Mouse (Mus musculus): Measurements from ENCODE around the gene Pde8a. TPM values are rescaled to one million over a fixed set of nuclear protein-coding genes. Genes with fewer than 3 reads are reported as not detected.

The Pde8a gene
- polyA plus RNA-seq, 1 experiment: 30.6 TPM

DNA sequence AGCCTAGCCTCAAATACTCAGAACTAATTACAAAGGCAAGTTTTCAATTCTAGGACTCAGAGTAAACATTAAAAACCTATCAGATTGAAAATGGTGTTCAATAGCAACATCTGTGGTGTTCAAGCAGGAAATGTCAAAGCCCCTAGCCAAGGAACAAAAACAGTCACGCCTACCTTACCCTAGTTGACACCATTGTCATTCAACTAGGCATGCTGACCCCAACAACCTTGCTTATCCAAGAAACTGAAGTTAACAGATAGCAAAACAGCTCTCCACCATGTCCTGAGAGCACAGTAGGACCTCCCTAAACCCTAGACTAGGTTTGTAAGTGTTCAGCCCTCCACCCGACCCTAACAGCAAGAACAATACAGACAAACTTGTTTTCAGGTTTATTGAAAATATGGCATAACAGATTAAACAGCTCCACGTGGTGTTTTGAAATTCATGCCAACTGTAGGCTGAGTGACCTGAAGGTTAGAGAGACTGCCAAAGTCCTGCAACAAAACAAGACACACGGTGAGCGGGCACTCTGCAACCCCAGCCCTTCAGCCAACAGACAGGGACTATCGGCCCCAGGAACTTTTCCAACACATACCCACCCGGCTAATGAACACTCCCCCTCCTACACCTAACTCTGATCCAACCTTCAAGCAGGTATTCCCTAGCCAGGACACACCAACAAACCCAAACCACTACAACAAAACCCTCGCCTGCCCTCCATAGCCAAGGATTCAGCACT, 129.1 kb downstream of the Pde8a start:
- Histone ChIP-seq H3K4me3 (ENCODE audit: insufficient read depth, low read length) (peak overlapping the region; percentile 95), H3K4me1 (ENCODE audit: control insufficient read depth, insufficient read depth, low read length) (peaks cover 8% of the 10 kb centered on the region), H3K27ac (ENCODE audit: insufficient read depth, low read length) (no peak overlapping the region)
- TF ChIP-seq CTCF (IDR thresholded peaks at IDR 0.05; ENCODE audit: borderline replicate concordance, insufficient read depth, low read length) (no peak), POLR2A (IDR thresholded peaks at IDR 0.05; ENCODE audit: low read depth, low read length) (no peak)

DNA sequence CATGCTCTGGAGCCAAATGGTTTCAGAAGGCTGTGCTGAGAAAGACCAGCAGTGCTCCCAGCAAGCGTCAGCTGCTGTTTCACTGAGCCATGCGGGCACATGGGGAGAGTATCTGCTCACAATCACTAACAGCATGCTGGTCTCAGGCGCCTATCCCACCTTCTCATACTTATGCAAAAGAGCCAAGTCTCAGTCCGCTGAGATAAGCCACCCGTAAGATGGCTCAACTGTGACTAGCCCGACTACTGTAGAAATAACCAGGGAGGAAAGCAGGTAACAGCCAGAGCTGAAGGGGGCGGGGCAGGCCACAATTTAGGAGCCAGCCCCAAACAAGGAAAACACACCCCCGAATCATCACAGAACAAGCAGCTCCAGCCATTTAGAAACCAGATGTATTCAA, 129.9 kb downstream of the Pde8a start:
- H3K4me3 ChIP-seq (ENCODE audit: insufficient read depth, low read length): peak overlapping the region; percentile 95
- TF ChIP-seq CTCF (IDR thresholded peaks at IDR 0.05; ENCODE audit: borderline replicate concordance, insufficient read depth, low read length) (no peak), POLR2A (IDR thresholded peaks at IDR 0.05; ENCODE audit: low read depth, low read length) (0 out of 2 replicates have a peak, but pooled peaks have one; percentile 11)
- no peak overlapping the region for H3K27ac ChIP-seq (ENCODE audit: insufficient read depth, low read length)
- peaks cover 8% of the 10 kb centered on the region for H3K4me1 ChIP-seq (ENCODE audit: control insufficient read depth, insufficient read depth, low read length)

DNA sequence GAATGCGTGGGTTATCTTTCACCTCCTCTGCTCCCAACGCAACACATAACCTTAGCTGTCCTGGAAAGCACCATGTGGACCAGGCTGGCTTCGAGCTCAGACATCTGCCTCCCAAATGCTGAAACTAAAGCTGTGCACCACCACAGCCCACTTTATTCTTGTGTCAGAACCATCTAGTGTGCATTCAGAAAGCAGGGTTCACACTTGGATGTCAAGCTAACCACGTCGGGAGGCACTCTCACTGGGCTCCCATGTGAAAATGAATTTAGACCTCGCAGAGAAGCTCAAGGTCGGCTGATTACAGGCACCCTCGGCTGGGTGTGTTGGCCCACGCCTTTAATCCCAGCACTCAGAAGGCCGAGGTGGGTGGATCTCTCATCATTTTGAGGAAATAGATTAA, 130.4 kb downstream of the Pde8a start:
- Histone ChIP-seq H3K4me3 (ENCODE audit: insufficient read depth, low read length) (peak overlapping the region; percentile 95), H3K27ac (ENCODE audit: insufficient read depth, low read length) (no peak overlapping the region), H3K4me1 (ENCODE audit: control insufficient read depth, insufficient read depth, low read length) (peaks cover 8% of the 10 kb centered on the region)
- TF ChIP-seq CTCF (IDR thresholded peaks at IDR 0.05; ENCODE audit: borderline replicate concordance, insufficient read depth, low read length): no peak
- no peak for TF ChIP-seq POLR2A (IDR thresholded peaks at IDR 0.05; ENCODE audit: low read depth, low read length)

DNA sequence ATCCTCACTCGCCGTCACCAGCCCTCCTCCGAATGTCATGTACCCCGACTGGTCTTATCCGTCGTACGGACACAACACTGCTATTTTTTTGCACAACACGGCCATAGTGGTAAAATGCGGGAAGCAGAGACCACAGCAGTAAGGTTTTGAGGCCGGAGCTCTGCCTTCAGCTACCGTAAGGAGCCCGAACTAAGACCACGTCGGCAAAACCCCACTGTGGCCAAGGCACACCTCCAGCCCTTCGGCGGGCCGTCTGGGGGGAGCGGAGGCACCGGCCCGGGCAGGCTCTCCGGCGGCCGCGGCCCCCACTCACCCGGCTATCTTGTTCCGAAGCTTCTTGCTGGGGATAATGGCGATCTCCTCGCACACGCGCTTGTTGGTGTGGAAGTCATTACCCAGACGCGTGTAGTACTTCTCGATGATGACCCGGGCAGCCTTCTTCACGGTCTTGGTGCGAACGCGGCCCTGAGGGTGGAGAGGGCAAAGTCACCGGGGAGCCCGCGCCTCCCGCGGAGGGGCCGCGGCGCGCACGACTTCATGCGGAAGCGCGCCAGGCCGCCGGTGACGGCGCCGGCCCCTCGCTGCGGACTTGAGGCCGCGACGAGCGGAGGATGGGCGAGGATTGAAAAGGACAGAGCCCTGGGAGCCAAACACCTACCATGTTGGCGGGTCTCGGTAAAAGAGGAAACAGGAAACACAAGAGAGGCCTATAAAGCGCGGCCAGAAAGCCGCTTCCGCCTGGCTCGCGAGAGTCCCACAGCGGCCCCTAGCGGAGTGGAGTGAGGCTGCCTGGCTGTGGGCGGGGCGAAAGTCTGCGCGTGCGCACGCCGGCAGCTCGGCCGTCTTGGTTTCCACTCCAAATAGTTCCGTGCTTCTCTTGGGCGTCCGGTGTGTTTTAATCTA, 131.4 kb downstream of the Pde8a start, which contains the start of gene Rps17:
Gene Rps17, minus strand, starts transcription at position 711 of the 903 bp plus-strand sequence.
- peak within 1 kb of the TSS; percentile 95 for H3K4me3 ChIP-seq (ENCODE audit: insufficient read depth, low read length)
- peak; percentile 71 for TF ChIP-seq CTCF (IDR thresholded peaks at IDR 0.05; ENCODE audit: borderline replicate concordance, insufficient read depth, low read length)
- TF ChIP-seq POLR2A (IDR thresholded peaks at IDR 0.05; ENCODE audit: low read depth, low read length): peak; percentile 77
- H3K27ac ChIP-seq (ENCODE audit: insufficient read depth, low read length): peak within 1 kb of the TSS; percentile 46
- H3K4me1 ChIP-seq (ENCODE audit: control insufficient read depth, insufficient read depth, low read length): peaks cover 8% of the 10 kb centered on the region

DNA sequence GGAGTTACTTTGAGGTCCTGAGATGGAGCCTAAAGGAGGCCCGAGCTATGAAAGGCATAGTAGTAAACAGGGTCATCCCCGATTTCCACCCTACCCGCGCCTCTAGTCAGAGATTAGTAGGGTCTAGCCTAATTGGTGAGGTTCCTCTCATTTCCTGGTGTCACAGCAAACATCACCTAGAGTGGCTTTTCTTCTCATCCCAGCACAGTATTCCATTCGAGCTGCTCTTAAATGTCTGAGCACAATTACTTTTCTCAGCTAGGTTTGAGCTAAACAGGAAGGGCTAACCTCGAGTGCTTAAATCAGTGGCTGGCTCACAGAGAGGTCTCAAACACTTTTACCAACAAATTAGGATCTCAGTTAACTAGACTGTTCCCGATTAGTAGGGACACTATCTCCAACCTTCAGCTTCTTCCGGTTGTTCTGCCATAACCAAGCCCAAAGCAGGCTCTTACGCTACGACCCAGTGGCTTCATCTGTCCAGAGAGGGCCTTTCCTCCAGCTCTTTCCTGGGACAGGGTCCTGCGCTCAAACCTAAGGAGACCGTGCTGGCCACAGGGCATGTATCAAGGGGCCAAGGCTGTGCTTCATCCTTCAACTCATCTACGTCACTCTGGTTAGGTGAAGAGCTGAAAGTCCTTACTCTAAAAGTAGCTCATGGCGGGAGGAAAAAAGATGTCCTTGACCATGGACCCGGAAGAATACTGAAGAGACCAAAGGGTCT, 132.2 kb downstream of the Pde8a start:
- TF ChIP-seq CTCF (IDR thresholded peaks at IDR 0.05; ENCODE audit: borderline replicate concordance, insufficient read depth, low read length) (no peak), POLR2A (IDR thresholded peaks at IDR 0.05; ENCODE audit: low read depth, low read length) (no peak)
- peak overlapping the region; percentile 7; the same call in 1 of the 2 replicates for H3K27ac ChIP-seq (ENCODE audit: insufficient read depth, low read length)
- H3K4me3 ChIP-seq (ENCODE audit: insufficient read depth, low read length): peak overlapping the region; percentile 35
- H3K4me1 ChIP-seq (ENCODE audit: control insufficient read depth, insufficient read depth, low read length): peaks cover 8% of the 10 kb centered on the region

DNA sequence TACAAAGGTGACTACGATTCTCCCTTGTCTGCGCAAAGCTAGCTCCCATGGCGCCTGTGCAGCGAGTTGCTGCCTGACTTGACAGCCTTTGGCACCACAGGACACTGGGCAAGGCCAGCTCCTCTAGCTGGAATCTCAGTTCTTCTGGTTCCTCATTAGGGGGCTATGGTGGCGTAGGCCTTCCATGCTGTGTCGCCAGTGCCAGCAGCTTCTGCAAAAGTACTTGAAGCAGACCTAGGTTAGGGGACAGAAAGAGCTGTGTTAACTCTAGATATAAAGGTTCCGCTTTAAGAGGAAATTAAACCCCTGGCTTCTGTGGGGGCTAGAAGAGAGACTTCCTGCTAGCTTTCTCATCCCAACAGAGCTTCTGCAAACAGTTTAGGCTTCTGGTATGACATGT, 134.8 kb downstream of the Pde8a start:
- Histone ChIP-seq H3K27ac (ENCODE audit: insufficient read depth, low read length) (no peak overlapping the region), H3K4me3 (ENCODE audit: insufficient read depth, low read length) (no peak overlapping the region), H3K4me1 (ENCODE audit: control insufficient read depth, insufficient read depth, low read length) (no peaks in the 10 kb centered on the region)
- no peak for TF ChIP-seq POLR2A (IDR thresholded peaks at IDR 0.05; ENCODE audit: low read depth, low read length)
- no peak for TF ChIP-seq CTCF (IDR thresholded peaks at IDR 0.05; ENCODE audit: borderline replicate concordance, insufficient read depth, low read length)

DNA sequence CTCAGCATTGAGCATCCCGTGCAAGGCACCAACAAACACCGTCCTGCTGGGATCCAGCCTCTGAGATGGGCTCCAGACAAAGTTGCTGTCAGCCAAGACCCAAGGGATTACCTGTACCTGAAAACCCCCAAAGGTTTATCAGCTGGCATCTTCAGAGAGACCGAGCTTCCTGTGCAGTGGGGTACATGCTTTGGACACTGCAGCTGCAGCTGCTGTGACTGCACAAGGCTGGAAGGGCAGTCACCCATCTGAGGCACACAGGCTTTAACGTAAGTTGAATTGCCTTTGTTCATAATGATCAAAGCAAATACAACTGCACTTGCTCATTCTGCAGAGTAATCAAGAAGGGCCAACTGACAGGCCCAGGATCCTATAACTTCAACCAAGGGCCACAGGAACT, 138.4 kb downstream of the Pde8a start:
- no peak overlapping the region for H3K4me3 ChIP-seq (ENCODE audit: insufficient read depth, low read length)
- no peak overlapping the region for H3K27ac ChIP-seq (ENCODE audit: insufficient read depth, low read length)
- TF ChIP-seq POLR2A (IDR thresholded peaks at IDR 0.05; ENCODE audit: low read depth, low read length) (no peak), CTCF (IDR thresholded peaks at IDR 0.05; ENCODE audit: borderline replicate concordance, insufficient read depth, low read length) (no peak)
- no peaks in the 10 kb centered on the region for H3K4me1 ChIP-seq (ENCODE audit: control insufficient read depth, insufficient read depth, low read length)

DNA sequence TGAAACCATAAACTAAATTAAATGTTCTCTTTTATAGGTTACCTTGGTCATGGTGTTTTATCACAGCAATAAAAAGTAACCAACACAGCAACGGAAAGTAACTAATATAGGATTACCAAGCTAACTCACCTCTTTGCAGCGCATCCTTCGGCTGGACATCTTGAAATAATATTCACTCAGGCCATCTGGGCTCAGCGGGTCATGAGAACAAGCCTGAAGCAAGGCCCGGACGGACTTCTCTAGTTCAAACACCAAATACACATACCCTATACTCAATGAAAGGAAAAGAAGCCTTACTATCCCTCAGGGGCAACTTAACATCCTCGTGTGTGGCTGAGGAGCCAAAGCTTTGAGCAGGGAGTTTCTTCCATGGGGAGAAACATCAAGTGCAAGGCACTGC, 142.3 kb downstream of the Pde8a start:
- no peak overlapping the region for H3K27ac ChIP-seq (ENCODE audit: insufficient read depth, low read length)
- H3K4me1 ChIP-seq (ENCODE audit: control insufficient read depth, insufficient read depth, low read length): no peaks in the 10 kb centered on the region
- TF ChIP-seq CTCF (IDR thresholded peaks at IDR 0.05; ENCODE audit: borderline replicate concordance, insufficient read depth, low read length) (no peak), POLR2A (IDR thresholded peaks at IDR 0.05; ENCODE audit: low read depth, low read length) (no peak)
- no peak overlapping the region for H3K4me3 ChIP-seq (ENCODE audit: insufficient read depth, low read length)

DNA sequence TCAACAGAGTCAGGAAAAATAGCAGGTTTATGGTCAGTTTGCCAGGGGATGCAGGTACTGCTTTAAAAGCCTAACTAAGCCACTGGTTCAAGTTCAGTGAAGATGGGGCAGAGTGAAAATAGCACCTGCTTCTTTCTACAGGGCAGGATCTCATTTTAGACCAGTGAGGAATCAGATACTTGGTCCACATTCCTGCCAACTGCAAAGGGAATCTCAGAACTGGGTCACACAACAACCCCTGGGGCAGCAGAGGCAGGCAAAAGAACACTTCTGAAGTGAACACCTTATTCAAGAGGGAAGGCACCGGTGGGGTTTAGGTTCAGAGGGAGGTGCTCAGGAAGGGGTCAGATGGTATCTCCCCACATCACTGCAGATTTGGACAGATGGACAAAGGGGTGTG, 143.0 kb downstream of the Pde8a start:
- Histone ChIP-seq H3K27ac (ENCODE audit: insufficient read depth, low read length) (no peak overlapping the region), H3K4me1 (ENCODE audit: control insufficient read depth, insufficient read depth, low read length) (no peaks in the 10 kb centered on the region), H3K4me3 (ENCODE audit: insufficient read depth, low read length) (no peak overlapping the region)
- no peak for TF ChIP-seq POLR2A (IDR thresholded peaks at IDR 0.05; ENCODE audit: low read depth, low read length)
- no peak for TF ChIP-seq CTCF (IDR thresholded peaks at IDR 0.05; ENCODE audit: borderline replicate concordance, insufficient read depth, low read length)
